Mouse (Mus musculus): ENCODE data around the gene Nkg7. TPM values are rescaled to one million over a fixed set of nuclear protein-coding genes. Genes with fewer than 3 reads are reported as not detected.
A peak's percentile ranks its signal among the peaks of the same experiment; 100 is the strongest.

The Nkg7 gene
- polyA plus RNA-seq, 1 experiment from 2014 or later = 0.62 TPM

GRCm38 (mm10) chr7:43475706-43476105, 38.8 kb downstream of the Nkg7 start:
- H3K4me2 ChIP-seq (replicated peaks; ENCODE audit: low read depth) = no peak overlapping the region
- no peak overlapping the region for H3K9ac ChIP-seq (ENCODE audit: low read length)
- no peaks in the 10 kb centered on the region for H3K9me3 ChIP-seq (ENCODE audit: control insufficient read depth, low read length)
- H3K27ac ChIP-seq (replicated peaks) = no peak overlapping the region
- peak; percentile 47 for DNase-seq (ENCODE audit: low spot score)
- WGBS = 20% methylated on average over 23 of the region's 23 CpGs
- ATAC-seq (ENCODE audit: low FRiP score, low TSS enrichment) = 0 out of 2 replicates have a peak, but pooled peaks have one; percentile 36
- H3K27me3 ChIP-seq (ENCODE audit: control insufficient read depth, insufficient read depth, low read length) = no peaks in the 10 kb centered on the region
- H3K36me3 ChIP-seq (ENCODE audit: control insufficient read depth, insufficient read depth, low read length) = no peaks in the 10 kb centered on the region
- no peak overlapping the region for H3K4me3 ChIP-seq (ENCODE audit: low read depth, low read length)
- no peaks in the 10 kb centered on the region for H3K4me1 ChIP-seq (replicated peaks; ENCODE audit: control insufficient read depth, insufficient read depth)
- TF ChIP-seq CTCF (IDR thresholded peaks at IDR 0.05; ENCODE audit: low read depth) = peak; percentile 49
- no peak for TF ChIP-seq EP300 (optimal IDR thresholded peaks at IDR 0.05)

GRCm38 (mm10) chr7:43476376-43476775, 39.5 kb downstream of the Nkg7 start:
- 13% methylated on average over 13 of the region's 13 CpGs for WGBS
- Histone ChIP-seq H3K27me3 (ENCODE audit: control insufficient read depth, insufficient read depth, low read length) (no peaks in the 10 kb centered on the region), H3K4me2 (replicated peaks; ENCODE audit: low read depth) (no peak overlapping the region), H3K9me3 (ENCODE audit: control insufficient read depth, low read length) (no peaks in the 10 kb centered on the region), H3K36me3 (ENCODE audit: control insufficient read depth, insufficient read depth, low read length) (no peaks in the 10 kb centered on the region), H3K27ac (replicated peaks) (no peak overlapping the region), H3K4me3 (ENCODE audit: low read depth, low read length) (no peak overlapping the region), H3K4me1 (replicated peaks; ENCODE audit: control insufficient read depth, insufficient read depth) (no peaks in the 10 kb centered on the region), H3K9ac (ENCODE audit: low read length) (no peak overlapping the region)
- ATAC-seq (ENCODE audit: low FRiP score, low TSS enrichment) (no peak), DNase-seq (ENCODE audit: low spot score) (no peak)
- no peak for TF ChIP-seq CTCF (IDR thresholded peaks at IDR 0.05; ENCODE audit: low read depth)
- TF ChIP-seq EP300 (optimal IDR thresholded peaks at IDR 0.05) = no peak

DNA sequence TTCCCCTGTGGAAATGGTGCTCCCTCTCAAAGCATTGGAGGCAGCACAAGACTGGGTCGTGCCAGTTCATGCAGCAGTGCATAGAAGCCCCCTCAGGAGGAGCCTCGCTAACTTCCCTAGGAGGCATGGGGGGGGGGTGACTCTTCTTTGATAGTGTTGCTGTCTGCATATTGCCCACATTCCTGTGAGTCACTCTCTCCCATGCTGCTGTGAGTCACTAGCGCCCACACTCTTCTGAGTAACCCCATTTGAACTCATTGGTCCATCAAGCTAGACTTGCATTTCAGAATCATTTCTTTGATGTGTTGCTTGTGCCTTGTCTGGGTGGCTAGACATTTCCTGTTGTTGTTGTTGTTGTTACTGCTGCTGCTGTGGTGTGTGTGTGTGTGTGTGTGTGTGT, 44.3 kb downstream of the Nkg7 start:
- Histone ChIP-seq H3K27ac (replicated peaks) (no peak overlapping the region), H3K9me3 (ENCODE audit: control insufficient read depth, low read length) (no peaks in the 10 kb centered on the region), H3K4me3 (ENCODE audit: low read depth, low read length) (no peak overlapping the region), H3K36me3 (ENCODE audit: control insufficient read depth, insufficient read depth, low read length) (no peaks in the 10 kb centered on the region), H3K9ac (ENCODE audit: low read length) (no peak overlapping the region), H3K4me1 (replicated peaks; ENCODE audit: control insufficient read depth, insufficient read depth) (no peaks in the 10 kb centered on the region), H3K27me3 (ENCODE audit: control insufficient read depth, insufficient read depth, low read length) (no peaks in the 10 kb centered on the region), H3K4me2 (replicated peaks; ENCODE audit: low read depth) (no peak overlapping the region)
- ATAC-seq (ENCODE audit: low FRiP score, low TSS enrichment) (no peak), DNase-seq (ENCODE audit: low spot score) (no peak)
- TF ChIP-seq CTCF (IDR thresholded peaks at IDR 0.05; ENCODE audit: low read depth) (no peak), EP300 (optimal IDR thresholded peaks at IDR 0.05) (no peak)
- WGBS = 54% methylated on average over 3 of the region's 3 CpGs

- H3K4me1 ChIP-seq (replicated peaks; ENCODE audit: control insufficient read depth, insufficient read depth) = no peaks in the 10 kb centered on the region
- H3K9me3 ChIP-seq (ENCODE audit: control insufficient read depth, low read length) = no peaks in the 10 kb centered on the region
- H3K9ac ChIP-seq (ENCODE audit: low read length) = no peak overlapping the region
- no peak for DNase-seq (ENCODE audit: low spot score)
- no peak overlapping the region for H3K4me2 ChIP-seq (replicated peaks; ENCODE audit: low read depth)
- H3K36me3 ChIP-seq (ENCODE audit: control insufficient read depth, insufficient read depth, low read length) = no peaks in the 10 kb centered on the region
- no peak for TF ChIP-seq EP300 (optimal IDR thresholded peaks at IDR 0.05)
- TF ChIP-seq CTCF (IDR thresholded peaks at IDR 0.05; ENCODE audit: low read depth) = no peak
- WGBS = 64% methylated on average over 8 of the region's 8 CpGs
- ATAC-seq (ENCODE audit: low FRiP score, low TSS enrichment) = no peak; the same call in 1 of the 2 replicates
- no peak overlapping the region for H3K27ac ChIP-seq (replicated peaks)
- H3K4me3 ChIP-seq (ENCODE audit: low read depth, low read length) = no peak overlapping the region
- no peaks in the 10 kb centered on the region for H3K27me3 ChIP-seq (ENCODE audit: control insufficient read depth, insufficient read depth, low read length)
Observed at GRCm38 (mm10) chr7:43482090-43482716, 45.3 kb downstream of the Nkg7 start.

- no peaks in the 10 kb centered on the region for H3K36me3 ChIP-seq (ENCODE audit: control insufficient read depth, insufficient read depth, low read length)
- H3K4me3 ChIP-seq (ENCODE audit: low read depth, low read length) = no peak overlapping the region
- H3K4me2 ChIP-seq (replicated peaks; ENCODE audit: low read depth) = no peak overlapping the region
- DNase-seq (ENCODE audit: low spot score) (no peak), ATAC-seq (ENCODE audit: low FRiP score, low TSS enrichment) (no peak)
- no peaks in the 10 kb centered on the region for H3K4me1 ChIP-seq (replicated peaks; ENCODE audit: control insufficient read depth, insufficient read depth)
- H3K9me3 ChIP-seq (ENCODE audit: control insufficient read depth, low read length) = no peaks in the 10 kb centered on the region
- H3K27ac ChIP-seq (replicated peaks) = no peak overlapping the region
- no peaks in the 10 kb centered on the region for H3K27me3 ChIP-seq (ENCODE audit: control insufficient read depth, insufficient read depth, low read length)
- TF ChIP-seq EP300 (optimal IDR thresholded peaks at IDR 0.05) (no peak), CTCF (IDR thresholded peaks at IDR 0.05; ENCODE audit: low read depth) (no peak)
- H3K9ac ChIP-seq (ENCODE audit: low read length) = no peak overlapping the region
- 7% methylated on average over 10 of the region's 10 CpGs for WGBS
Observed at GRCm38 (mm10) chr7:43483236-43483635, 46.4 kb downstream of the Nkg7 start.

Small RNAs within 50 kb of the gene (microRNA-seq; reads per million reads assigned to microRNA genes)
- not detected for gene Mir7051

Other genes with a start within 250 kb of the Nkg7 start
- gene Zfp715, start 123.8 kb upstream of the Nkg7 start, polyA plus RNA-seq (2015; fragmentation: Nextera tagmentation; extraction: Ambion mirVana) = 5.4 and 6.5 TPM in 2 replicates
- 0.04 and 0.10 TPM in 2 replicates for gene Siglecf, start 85.7 kb upstream of the Nkg7 start, polyA plus RNA-seq (2015; fragmentation: Nextera tagmentation; extraction: Ambion mirVana)
- gene Siglecg, start 28.9 kb upstream of the Nkg7 start, polyA plus RNA-seq (2015; fragmentation: Nextera tagmentation; extraction: Ambion mirVana) = 0.12 and 0.17 TPM in 2 replicates
- gene Lim2, start 9.4 kb upstream of the Nkg7 start, polyA plus RNA-seq (2015; fragmentation: Nextera tagmentation; extraction: Ambion mirVana) = 0.11 and 0.23 TPM in 2 replicates
- gene Cldnd2, start 3.7 kb downstream of the Nkg7 start, polyA plus RNA-seq (2015; fragmentation: Nextera tagmentation; extraction: Ambion mirVana) = not detected in 2 replicates
- gene Etfb, start 7.0 kb downstream of the Nkg7 start, polyA plus RNA-seq (2015; fragmentation: Nextera tagmentation; extraction: Ambion mirVana) = 513 and 521 TPM in 2 replicates
- gene Gm45233, start 7.1 kb downstream of the Nkg7 start, polyA plus RNA-seq (2015; fragmentation: Nextera tagmentation; extraction: Ambion mirVana) = 0.34 and 0.46 TPM in 2 replicates
- 36.1 and 40.5 TPM in 2 replicates for gene Vsig10l, start 26.1 kb downstream of the Nkg7 start, polyA plus RNA-seq (2015; fragmentation: Nextera tagmentation; extraction: Ambion mirVana)
- 0.34 and 0.35 TPM in 2 replicates for gene Iglon5, start 53.0 kb downstream of the Nkg7 start, polyA plus RNA-seq (2015; fragmentation: Nextera tagmentation; extraction: Ambion mirVana)
- 0.02 TPM in 1 of 2 replicates, not detected in the other for gene 4931406B18Rik, start 68.9 kb downstream of the Nkg7 start, polyA plus RNA-seq (2015; fragmentation: Nextera tagmentation; extraction: Ambion mirVana)
- 2.0 and 2.1 TPM in 2 replicates for gene Cd33, start 107.4 kb downstream of the Nkg7 start, polyA plus RNA-seq (2015; fragmentation: Nextera tagmentation; extraction: Ambion mirVana)
- 1.2 TPM in 2 replicates for gene Zfp658, start 125.2 kb downstream of the Nkg7 start, polyA plus RNA-seq (2015; fragmentation: Nextera tagmentation; extraction: Ambion mirVana)
- 4.2 and 4.6 TPM in 2 replicates for gene Zfp719, start 142.5 kb downstream of the Nkg7 start, polyA plus RNA-seq (2015; fragmentation: Nextera tagmentation; extraction: Ambion mirVana)
- gene Zfp819, start 170.1 kb downstream of the Nkg7 start, polyA plus RNA-seq (2015; fragmentation: Nextera tagmentation; extraction: Ambion mirVana) = not detected in 2 replicates
- gene Ceacam18, start 197.6 kb downstream of the Nkg7 start, polyA plus RNA-seq (2015; fragmentation: Nextera tagmentation; extraction: Ambion mirVana) = 0.07 TPM in 1 of 2 replicates, not detected in the other
- 0.87 and 1.3 TPM in 2 replicates for gene Siglece, start 223.1 kb downstream of the Nkg7 start, polyA plus RNA-seq (2015; fragmentation: Nextera tagmentation; extraction: Ambion mirVana)
- gene Ctu1, start 234.9 kb downstream of the Nkg7 start, polyA plus RNA-seq (2015; fragmentation: Nextera tagmentation; extraction: Ambion mirVana) = 8.5 and 9.0 TPM in 2 replicates